Mouse (Mus musculus): ENCODE results near the gene Gm7138. TPM values are rescaled to one million over a fixed set of nuclear protein-coding genes. Genes with fewer than 3 reads are reported as not detected.
"Not testable (repeated sequence)": the region's sequence is repeated elsewhere in the genome, so short reads cannot be mapped to it uniquely, and the experiment has no call there.

Gene Gm7138
- not detected in 2 replicates for polyA plus RNA-seq (2015; fragmentation: Nextera tagmentation; extraction: Ambion mirVana)

DNA sequence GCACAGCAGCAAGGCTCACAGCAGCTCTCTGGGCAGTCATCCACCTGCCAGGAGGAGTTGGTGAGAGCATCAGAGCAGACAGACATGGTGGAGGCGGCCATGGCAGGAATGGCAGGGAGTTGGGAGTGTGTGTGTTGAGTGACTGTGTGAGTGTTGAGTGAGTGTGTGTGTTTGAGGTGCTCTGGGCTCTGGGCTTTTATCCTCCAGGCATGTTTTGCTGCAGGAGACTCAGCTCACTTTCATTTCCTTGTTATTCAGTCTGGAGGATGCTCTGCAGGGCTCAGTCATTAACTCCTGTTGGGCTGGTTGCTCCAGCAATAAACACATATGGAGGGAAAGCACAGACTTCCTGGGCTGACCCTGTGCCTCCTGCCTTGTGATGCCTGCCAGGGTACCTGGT, at the start of gene Gm7138:
Gene Gm7138 (minus strand): TSS at position 101 of the 400 bp plus-strand sequence.
- H3K4me3 ChIP-seq (replicated peaks); H3K27me3 ChIP-seq (replicated peaks); H3K9ac ChIP-seq (replicated peaks); H3K4me2 ChIP-seq; H3K9me3 ChIP-seq (replicated peaks); H3K36me3 ChIP-seq; ATAC-seq (ENCODE audit: low FRiP score); H3K4me1 ChIP-seq; H3K27ac ChIP-seq (replicated peaks): not testable (repeated sequence)
- 83% methylated on average over 1 of the region's 1 CpGs for WGBS

DNA sequence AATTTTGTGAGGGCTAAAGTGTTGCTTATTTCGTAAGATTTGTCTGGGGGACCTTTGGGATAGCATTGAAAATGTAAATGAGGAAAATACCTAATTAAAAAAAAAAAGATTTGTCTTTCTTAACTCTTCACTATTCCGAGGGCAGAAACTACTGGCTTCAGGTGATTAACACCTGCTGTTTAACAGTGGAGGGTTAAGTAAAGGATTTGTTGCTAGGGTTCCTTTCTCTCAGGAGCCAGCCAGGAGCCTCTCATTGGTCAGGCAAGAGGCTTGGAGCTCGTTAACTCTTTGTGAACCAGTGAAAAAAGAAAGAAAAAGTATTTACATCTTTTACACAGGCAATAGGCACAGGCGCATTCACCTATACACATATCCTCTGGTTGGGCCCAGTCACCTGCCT, 42.5 kb upstream of the Gm7138 start:
- Histone ChIP-seq H3K4me3 (replicated peaks) (no peak overlapping the region), H3K4me1 (peaks cover 4% of the 10 kb centered on the region; the same call in 1 of the 2 replicates), H3K36me3 (no peaks in the 10 kb centered on the region), H3K4me2 (no peak overlapping the region), H3K27me3 (replicated peaks) (no peaks in the 10 kb centered on the region), H3K27ac (replicated peaks) (no peak overlapping the region), H3K9ac (replicated peaks) (no peak overlapping the region), H3K9me3 (replicated peaks) (peaks cover 5% of the 10 kb centered on the region; the same call in 1 of the 2 replicates)
- no peak for ATAC-seq (ENCODE audit: low FRiP score)
- WGBS, result 41% methylated on average over 4 of the region's 4 CpGs

DNA sequence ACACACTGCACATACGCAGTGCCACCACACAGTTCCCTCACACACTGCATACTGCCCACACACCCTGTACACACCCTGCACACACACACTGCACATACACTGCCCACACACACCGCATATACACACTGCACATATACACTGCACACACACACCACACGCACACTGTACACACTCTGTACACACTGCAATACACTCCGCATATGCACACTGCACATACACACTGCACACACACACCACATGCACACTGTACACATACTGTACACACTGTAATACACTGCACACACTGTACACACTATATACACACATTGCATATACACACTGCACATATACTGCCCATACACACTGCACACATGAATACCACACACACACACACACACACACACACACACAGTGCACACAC, 41.8 kb upstream of the Gm7138 start:
- H3K27ac ChIP-seq (replicated peaks), result no peak overlapping the region
- WGBS, result 98% methylated on average over 4 of the region's 4 CpGs

DNA sequence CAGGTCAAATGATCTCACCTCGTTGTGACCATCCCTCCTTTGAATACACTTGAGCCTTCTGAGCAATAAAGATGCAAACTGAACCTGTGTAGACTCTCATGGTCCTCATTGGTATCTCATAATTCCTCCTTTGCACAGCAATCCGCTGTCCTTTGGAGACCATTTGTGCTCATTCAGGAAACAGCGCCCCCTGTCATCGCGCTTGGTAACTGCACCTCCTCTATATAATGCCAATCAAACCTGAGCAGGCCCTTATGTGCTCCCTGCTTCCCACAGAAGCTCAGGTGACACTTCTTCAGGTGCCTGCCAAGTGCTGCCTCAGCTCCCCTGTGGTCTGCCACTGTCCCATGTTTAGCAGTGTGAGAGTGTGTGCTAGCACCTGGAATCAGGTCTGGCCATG, 38.8 kb upstream of the Gm7138 start:
- ATAC-seq (ENCODE audit: low FRiP score), result no peak
- Histone ChIP-seq H3K9me3 (replicated peaks) (no peaks in the 10 kb centered on the region), H3K27ac (replicated peaks) (no peak overlapping the region), H3K4me2 (no peak overlapping the region), H3K4me1 (peaks cover 4% of the 10 kb centered on the region; the same call in 1 of the 2 replicates), H3K27me3 (replicated peaks) (no peaks in the 10 kb centered on the region), H3K4me3 (replicated peaks) (no peak overlapping the region), H3K36me3 (no peaks in the 10 kb centered on the region), H3K9ac (replicated peaks) (no peak overlapping the region)
- WGBS, result 35% methylated on average over 5 of the region's 5 CpGs

More for the DNA sequence above, 41.8 kb upstream of the Gm7138 start:
- Histone ChIP-seq H3K4me2 (no peak overlapping the region), H3K36me3 (no peaks in the 10 kb centered on the region), H3K27me3 (replicated peaks) (no peaks in the 10 kb centered on the region), H3K9me3 (replicated peaks) (no peaks in the 10 kb centered on the region; the same call in 1 of the 2 replicates), H3K4me3 (replicated peaks) (no peak overlapping the region), H3K4me1 (peaks cover 4% of the 10 kb centered on the region; the same call in 1 of the 2 replicates), H3K9ac (replicated peaks) (no peak overlapping the region)
- no peak for ATAC-seq (ENCODE audit: low FRiP score)

DNA sequence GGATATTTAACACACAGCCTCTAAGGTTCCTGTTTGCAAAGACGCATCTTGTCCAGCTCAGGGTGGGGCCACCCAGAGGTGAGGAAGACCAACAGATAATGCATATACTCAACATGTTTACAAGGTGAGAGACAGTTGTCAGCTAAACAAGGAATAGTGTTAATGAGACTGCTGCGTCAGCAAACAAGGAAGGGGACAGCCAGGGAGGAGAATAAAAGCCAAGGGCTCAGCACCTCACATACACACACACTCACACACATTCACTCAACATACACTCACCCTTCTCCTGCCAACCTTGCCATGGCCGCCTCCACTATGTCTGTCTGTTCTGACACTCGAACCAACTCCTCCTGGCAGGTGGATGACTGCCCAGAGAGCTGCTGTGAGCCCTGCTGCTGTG, 37.6 kb upstream of the Gm7138 start, which contains the start of gene Gm2696:
Gene Gm2696 (plus strand): TSS at position 301 of the 400 bp plus-strand sequence.
- no peak within 1 kb of the TSS for H3K27ac ChIP-seq (replicated peaks)
- WGBS, result 52% methylated on average over 4 of the region's 4 CpGs
- no peaks in the 10 kb centered on the region for H3K36me3 ChIP-seq
- no peak for ATAC-seq (ENCODE audit: low FRiP score)
- H3K4me1 ChIP-seq, result peaks cover 4% of the 10 kb centered on the region; the same call in 1 of the 2 replicates
- H3K4me3 ChIP-seq (replicated peaks), result no peak within 1 kb of the TSS
- H3K27me3 ChIP-seq (replicated peaks), result no peaks in the 10 kb centered on the region
- no peak within 1 kb of the TSS for H3K4me2 ChIP-seq
- no peak within 1 kb of the TSS for H3K9ac ChIP-seq (replicated peaks)
- H3K9me3 ChIP-seq (replicated peaks), result no peaks in the 10 kb centered on the region

DNA sequence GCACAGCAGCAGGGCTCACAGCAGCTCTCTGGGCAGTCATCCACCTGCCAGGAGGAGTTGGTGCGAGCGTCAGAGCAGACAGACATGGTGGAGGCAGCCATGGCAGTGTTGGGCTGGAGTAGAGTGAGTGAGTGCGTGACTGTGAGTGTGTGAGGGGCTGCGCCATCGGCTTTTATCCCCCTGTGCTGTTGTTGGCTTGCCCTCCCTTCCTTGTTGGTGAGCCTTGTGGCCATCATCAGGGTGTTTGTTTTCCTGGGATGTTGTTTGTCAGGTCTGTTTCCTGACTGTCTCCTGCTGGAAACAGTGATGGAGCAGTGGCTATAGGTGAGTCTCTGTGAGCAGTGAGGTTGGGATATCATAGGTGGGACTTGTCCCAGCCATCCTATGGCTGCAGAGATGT, 35.0 kb upstream of the Gm7138 start, which contains the start of gene Gm9507:
Gene Gm9507 (minus strand): TSS at position 101 of the 400 bp plus-strand sequence.
- Histone ChIP-seq H3K9ac (replicated peaks) (no peak within 1 kb of the TSS), H3K27me3 (replicated peaks) (no peaks in the 10 kb centered on the region), H3K36me3 (no peaks in the 10 kb centered on the region), H3K9me3 (replicated peaks) (no peaks in the 10 kb centered on the region), H3K4me2 (no peak within 1 kb of the TSS), H3K4me1 (peaks cover 4% of the 10 kb centered on the region; the same call in 1 of the 2 replicates), H3K27ac (replicated peaks) (no peak within 1 kb of the TSS), H3K4me3 (replicated peaks) (no peak within 1 kb of the TSS)
- no peak for ATAC-seq (ENCODE audit: low FRiP score)
- WGBS, result 67% methylated on average over 5 of the region's 5 CpGs

DNA sequence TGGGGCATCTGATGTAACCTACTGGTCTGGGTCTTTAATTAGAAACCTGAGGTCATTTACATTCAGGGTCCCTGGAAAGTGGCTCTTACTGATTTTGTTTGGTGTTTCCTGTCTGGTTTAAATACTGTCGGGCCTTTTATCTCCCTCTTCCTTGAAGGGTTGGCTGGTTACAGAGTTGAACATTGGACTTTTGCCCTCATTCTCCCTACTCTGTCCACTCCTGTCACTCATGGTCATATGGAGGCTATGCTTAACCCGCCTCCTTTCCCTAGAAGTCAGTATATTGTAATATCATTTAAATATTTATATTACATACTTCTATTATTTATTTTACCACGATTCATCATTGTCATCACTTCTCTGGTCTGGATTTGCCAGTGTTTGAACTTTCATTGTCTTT, 27.4 kb upstream of the Gm7138 start:
- 85% methylated on average over 3 of the region's 3 CpGs for WGBS
- Histone ChIP-seq H3K9ac (replicated peaks) (no peak overlapping the region), H3K36me3 (no peaks in the 10 kb centered on the region), H3K27me3 (replicated peaks) (no peaks in the 10 kb centered on the region), H3K4me3 (replicated peaks) (no peak overlapping the region), H3K4me1 (no peaks in the 10 kb centered on the region), H3K9me3 (replicated peaks) (no peaks in the 10 kb centered on the region), H3K4me2 (no peak overlapping the region), H3K27ac (replicated peaks) (no peak overlapping the region)
- no peak for ATAC-seq (ENCODE audit: low FRiP score)

DNA sequence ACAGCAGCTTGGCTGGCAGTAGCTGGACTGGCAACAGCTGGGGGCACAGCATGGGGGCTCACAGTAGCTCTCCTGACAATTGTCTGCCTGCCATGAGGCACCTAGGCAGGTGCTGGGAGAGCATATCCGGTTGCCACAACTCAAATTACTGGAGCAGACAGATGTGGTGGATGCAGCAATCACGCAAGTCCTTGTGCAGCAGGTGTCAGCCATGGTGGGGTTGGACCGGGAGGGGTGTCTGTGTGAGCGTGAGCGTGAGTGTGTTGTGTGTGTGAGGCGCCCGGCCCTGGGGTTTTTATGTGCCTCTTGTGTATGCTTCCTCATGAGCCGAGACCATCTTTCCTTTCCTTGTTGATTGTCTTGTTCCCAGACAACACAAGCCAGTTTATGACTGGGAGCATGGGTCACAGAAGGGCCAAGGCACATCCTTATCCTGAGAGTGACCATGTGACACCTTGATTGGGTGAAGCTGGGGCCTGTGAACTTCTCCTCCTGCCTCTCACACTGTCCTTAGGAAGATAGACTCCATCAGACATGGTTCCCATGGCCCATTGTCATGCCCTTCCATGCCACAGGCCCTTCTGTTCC, 22.3 kb upstream of the Gm7138 start, which contains the start of gene Gm19668:
Gene Gm19668 (minus strand): TSS at position 213 of the 588 bp plus-strand sequence.
- 42% methylated on average over 8 of the region's 8 CpGs for WGBS
- Histone ChIP-seq H3K36me3 (no peaks in the 10 kb centered on the region), H3K9me3 (replicated peaks) (no peaks in the 10 kb centered on the region), H3K4me1 (0 out of 2 replicates have a peak, but pooled peaks cover 5% of the 10 kb centered on the region), H3K9ac (replicated peaks) (no peak within 1 kb of the TSS), H3K27me3 (replicated peaks) (no peaks in the 10 kb centered on the region), H3K27ac (replicated peaks) (no peak within 1 kb of the TSS), H3K4me3 (replicated peaks) (no peak within 1 kb of the TSS), H3K4me2 (no peak within 1 kb of the TSS)
- ATAC-seq (ENCODE audit: low FRiP score), result no peak

DNA sequence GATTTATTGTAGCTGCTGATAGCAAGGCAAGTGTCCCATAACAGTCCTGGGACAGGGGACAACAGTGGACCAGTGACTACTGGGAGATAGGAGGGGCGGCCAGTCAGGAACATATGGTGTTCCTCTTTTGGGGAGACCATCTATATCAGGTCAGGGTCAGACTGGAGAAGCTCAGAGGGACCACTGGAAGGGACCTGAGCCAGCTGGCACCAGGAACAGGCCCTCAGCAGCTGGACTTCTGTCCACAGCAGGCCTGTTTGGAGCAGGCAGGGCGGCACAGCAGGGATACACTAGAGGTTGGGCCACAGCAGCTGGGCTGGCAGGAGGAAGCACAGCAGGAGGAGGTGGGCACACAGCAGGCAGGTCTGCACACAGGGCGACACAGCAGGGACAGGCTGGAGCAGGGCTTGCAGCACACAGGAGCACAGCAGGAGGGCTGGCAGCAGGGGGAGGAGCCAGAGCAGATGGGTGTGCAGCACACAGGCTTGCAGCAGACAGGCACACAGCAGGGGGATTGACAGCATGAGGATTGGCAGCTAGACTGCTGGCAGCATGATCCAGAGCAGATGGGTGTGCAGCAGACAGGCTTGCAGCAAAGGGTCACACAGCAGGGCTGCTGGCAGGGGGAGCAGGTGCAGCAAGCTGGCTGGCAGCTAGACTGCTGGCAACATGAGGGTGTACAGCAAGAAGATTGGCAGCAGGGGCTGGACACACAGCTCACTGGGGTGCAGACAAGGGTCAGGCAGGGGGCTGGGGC, 21.6 kb upstream of the Gm7138 start:
- 37% methylated on average over 3 of the region's 3 CpGs for WGBS
- ATAC-seq (ENCODE audit: low FRiP score); H3K4me1 ChIP-seq; H3K27me3 ChIP-seq (replicated peaks); H3K36me3 ChIP-seq; H3K27ac ChIP-seq (replicated peaks); H3K9ac ChIP-seq (replicated peaks); H3K4me2 ChIP-seq; H3K4me3 ChIP-seq (replicated peaks); H3K9me3 ChIP-seq (replicated peaks): not testable (repeated sequence)

DNA sequence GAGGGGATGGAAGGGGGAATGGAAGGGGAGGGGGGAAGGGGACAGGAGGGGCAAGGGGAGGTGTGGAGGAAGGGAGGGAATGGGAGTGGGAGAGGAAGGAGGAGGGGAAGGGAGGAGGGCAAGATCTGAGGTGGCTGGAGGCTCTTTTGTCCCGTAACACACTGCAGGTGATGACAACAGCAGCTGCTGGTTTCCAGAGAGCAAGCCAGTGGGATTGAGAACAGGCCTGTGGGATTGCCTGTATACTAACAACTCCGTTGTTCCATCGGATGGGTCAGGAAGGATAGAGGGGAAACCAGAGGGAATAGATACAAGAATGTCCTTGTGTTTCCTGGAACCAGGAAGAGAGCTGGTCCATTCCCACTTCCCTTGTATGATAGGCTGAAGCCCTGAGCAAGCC, 20.9 kb upstream of the Gm7138 start:
- ATAC-seq (ENCODE audit: low FRiP score), result no peak
- 27% methylated on average over 3 of the region's 3 CpGs for WGBS
- Histone ChIP-seq H3K27ac (replicated peaks) (no peak overlapping the region), H3K27me3 (replicated peaks) (no peaks in the 10 kb centered on the region), H3K4me1 (0 out of 2 replicates have a peak, but pooled peaks cover 5% of the 10 kb centered on the region), H3K4me3 (replicated peaks) (no peak overlapping the region), H3K9ac (replicated peaks) (no peak overlapping the region), H3K9me3 (replicated peaks) (no peaks in the 10 kb centered on the region), H3K36me3 (no peaks in the 10 kb centered on the region), H3K4me2 (no peak overlapping the region)

DNA sequence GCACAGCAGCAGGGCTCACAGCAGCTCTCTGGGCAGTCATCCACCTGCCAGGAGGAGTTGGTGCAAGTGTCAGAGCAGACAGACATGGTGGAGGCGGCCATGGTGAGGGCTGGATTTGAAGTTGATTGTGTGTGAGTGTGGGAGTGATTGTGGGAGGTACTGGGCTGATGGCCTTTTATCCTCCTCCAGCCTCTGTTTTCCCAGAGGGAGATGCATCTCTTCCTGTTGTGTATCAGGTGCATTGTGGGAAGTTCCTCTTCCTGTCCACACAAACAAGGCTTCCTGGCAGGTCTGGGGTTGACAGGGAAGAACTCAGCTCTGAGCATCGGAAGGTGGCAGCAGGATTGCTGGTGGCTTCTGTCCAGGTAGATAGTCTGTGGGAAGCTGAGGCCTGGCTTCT, 18.2 kb upstream of the Gm7138 start, which contains the start of gene Gm9639:
Gene Gm9639 (minus strand): TSS at position 101 of the 400 bp plus-strand sequence.
- Histone ChIP-seq H3K27me3 (replicated peaks) (no peaks in the 10 kb centered on the region), H3K36me3 (no peaks in the 10 kb centered on the region), H3K27ac (replicated peaks) (no peak within 1 kb of the TSS), H3K4me1 (0 out of 2 replicates have a peak, but pooled peaks cover 5% of the 10 kb centered on the region), H3K4me3 (replicated peaks) (no peak within 1 kb of the TSS), H3K4me2 (no peak within 1 kb of the TSS), H3K9me3 (replicated peaks) (no peaks in the 10 kb centered on the region), H3K9ac (replicated peaks) (no peak within 1 kb of the TSS)
- ATAC-seq (ENCODE audit: low FRiP score), result no peak
- 56% methylated on average over 2 of the region's 2 CpGs for WGBS

DNA sequence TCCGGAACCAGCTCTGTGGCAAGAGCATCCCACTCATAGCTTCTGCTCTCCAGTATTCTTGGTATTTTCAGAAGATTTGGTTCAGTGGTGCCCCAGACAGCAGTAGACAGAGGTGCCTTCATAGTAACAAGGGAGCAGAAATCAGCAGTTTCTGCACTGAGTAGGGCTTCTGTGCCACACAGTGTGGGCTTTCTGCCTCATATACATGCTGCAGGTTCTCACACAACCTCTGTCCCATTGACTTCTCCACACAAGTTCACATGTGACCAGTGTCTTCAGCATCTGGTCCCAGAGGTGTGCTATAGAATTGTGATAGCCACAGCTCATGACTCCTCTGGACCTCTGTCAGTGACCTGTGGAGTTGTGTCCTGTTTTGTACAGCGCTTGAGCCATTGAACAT, 11.9 kb upstream of the Gm7138 start:
- 71% methylated on average over 2 of the region's 2 CpGs for WGBS
- Histone ChIP-seq H3K27me3 (replicated peaks) (no peaks in the 10 kb centered on the region), H3K27ac (replicated peaks) (no peak overlapping the region), H3K36me3 (no peaks in the 10 kb centered on the region), H3K9ac (replicated peaks) (no peak overlapping the region), H3K9me3 (replicated peaks) (no peaks in the 10 kb centered on the region), H3K4me3 (replicated peaks) (no peak overlapping the region), H3K4me1 (no peaks in the 10 kb centered on the region), H3K4me2 (no peak overlapping the region)
- no peak for ATAC-seq (ENCODE audit: low FRiP score)
